Mouse (Mus musculus) embryo, embryonic 10 days (tissue): ENCODE data around the gene Snx30.

ENCODE experiments used
- DNase-seq: peaks from one replicate; pipeline ENCODE4 v3.0.0-alpha.2; 2015; ENCODE audit warnings: low spot score

Snx30 gene

GRCm38 (mm10) chr4:59824860-59825259, 19.2 kb downstream of the Snx30 start:
- DNase-seq, result no peak

DNA sequence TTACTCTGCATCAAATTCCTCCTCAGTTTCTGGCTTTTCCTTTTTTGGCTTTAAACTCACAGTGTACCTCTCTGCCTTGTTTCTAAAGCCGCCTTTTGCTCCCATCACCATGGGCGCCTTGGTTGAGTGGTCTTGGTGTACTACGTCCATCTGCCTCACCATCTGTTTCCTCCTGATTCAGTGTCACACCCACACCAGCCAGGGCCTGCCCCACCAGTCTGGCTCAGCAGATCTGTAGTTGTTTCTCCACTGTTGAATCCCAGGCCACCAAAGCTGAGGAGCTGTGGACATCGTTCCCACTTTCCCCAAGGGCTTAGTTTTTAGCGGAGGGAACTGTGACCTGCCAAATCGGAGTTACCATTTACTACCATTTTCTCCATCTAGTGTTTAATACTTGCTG, 20.0 kb downstream of the Snx30 start:
- DNase-seq, result no peak

DNA sequence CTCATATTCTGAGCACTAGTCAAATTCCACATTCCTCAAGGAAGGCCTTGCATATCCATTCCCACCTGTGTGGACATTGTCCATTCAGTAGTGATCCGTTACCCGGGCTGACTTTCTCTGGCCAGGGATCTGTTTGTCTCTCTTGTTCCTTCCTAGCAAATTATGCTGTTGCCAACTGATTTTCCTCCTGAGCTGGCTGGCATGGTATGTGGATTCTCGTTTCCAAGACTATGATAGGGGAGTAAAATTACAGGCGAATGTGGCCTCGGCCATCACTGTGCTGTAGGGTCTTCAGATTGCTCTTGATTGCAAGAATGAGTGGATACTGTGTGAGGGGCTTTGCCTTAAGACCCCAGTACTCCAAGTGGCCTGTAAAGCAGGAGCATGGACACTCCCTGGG, 20.7 kb downstream of the Snx30 start:
- no peak for DNase-seq

DNA sequence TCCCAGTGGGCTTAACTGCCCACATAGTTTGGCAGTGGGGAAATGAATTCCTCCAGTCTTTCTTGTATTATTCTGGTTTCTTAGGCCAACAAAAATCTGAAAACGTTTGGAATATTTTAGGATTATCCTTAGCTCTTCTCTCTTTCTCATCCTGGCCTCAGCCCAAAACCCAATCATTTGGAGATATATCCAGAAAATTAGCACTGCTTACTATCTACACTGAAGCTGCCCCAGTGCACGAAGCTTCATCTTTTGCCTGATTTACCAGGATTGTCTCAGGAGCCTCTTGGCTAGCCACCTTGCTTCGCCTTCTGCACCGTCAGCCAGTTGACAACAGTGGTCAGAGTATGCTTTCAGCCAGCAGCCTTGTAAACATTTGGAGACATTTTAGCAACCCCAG, 23.4 kb downstream of the Snx30 start:
- no peak for DNase-seq

DNA sequence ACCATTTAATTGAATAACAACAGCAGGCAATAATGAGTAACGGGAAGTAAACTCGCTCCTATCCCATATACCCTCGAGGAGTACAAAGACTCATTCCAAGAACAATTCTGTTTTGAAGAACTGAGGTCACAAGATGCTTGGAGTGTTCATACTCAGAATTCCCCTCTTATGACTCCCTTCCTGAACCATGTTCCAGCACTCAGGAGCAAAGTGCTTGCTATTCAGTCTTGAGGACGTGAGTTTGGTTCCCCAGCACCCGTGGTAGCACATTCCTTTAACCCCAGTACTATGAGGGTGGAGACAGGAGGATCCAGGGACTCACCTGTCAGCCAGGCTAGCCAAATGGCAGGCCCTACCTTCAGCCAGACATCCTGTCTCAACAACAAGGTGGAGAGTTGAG, 25.4 kb downstream of the Snx30 start:
- no peak for DNase-seq

- DNase-seq, result no peak
Observed at GRCm38 (mm10) chr4:59832810-59833209, 27.2 kb downstream of the Snx30 start.

- DNase-seq, result no peak
Observed at GRCm38 (mm10) chr4:59837659-59838058, 32.0 kb downstream of the Snx30 start.

- DNase-seq, result no peak
Observed at GRCm38 (mm10) chr4:59844460-59845244, 39.0 kb downstream of the Snx30 start.

DNA sequence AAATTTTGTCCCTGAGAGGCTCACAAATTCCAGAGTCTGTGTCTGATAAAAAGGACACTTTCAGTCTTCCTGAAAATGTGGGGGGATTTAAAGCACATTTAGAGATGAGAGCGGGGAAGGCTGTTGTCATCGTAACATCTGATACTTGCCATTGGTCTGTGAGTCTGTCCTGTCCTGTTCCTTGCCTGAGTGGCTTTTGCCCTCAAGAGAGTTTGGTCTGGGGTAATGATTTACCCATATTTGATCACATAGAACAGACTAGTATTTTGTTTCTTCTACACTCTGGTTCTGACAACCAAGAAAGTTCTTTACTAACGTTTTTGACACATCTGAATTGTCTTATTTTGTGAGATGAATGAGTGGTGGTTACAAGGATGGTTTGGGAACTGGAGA, 39.6 kb downstream of the Snx30 start:
- no peak for DNase-seq

- no peak for DNase-seq
Observed at GRCm38 (mm10) chr4:59847447-59847846, 41.8 kb downstream of the Snx30 start.

DNA sequence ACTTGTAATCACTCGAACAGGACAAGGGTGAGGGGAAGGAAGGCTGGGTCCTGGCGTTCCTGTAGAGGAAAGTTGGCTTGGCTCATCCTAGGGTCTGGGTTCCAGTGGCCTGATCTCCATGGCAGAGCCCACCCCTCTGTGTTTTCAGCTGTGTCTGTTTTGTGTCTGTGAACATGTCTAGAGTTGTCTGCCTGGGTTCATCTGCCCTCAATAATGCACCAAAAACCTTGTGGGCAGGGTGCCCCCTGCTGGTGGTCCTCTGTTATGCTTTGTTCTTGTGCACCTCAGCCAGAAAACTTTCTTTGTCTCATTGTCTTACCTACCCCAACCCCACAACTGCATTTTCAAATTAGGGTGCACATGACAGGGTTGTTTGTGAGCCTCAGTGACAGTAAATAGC, 44.5 kb downstream of the Snx30 start:
- peak; percentile 81 for DNase-seq

DNA sequence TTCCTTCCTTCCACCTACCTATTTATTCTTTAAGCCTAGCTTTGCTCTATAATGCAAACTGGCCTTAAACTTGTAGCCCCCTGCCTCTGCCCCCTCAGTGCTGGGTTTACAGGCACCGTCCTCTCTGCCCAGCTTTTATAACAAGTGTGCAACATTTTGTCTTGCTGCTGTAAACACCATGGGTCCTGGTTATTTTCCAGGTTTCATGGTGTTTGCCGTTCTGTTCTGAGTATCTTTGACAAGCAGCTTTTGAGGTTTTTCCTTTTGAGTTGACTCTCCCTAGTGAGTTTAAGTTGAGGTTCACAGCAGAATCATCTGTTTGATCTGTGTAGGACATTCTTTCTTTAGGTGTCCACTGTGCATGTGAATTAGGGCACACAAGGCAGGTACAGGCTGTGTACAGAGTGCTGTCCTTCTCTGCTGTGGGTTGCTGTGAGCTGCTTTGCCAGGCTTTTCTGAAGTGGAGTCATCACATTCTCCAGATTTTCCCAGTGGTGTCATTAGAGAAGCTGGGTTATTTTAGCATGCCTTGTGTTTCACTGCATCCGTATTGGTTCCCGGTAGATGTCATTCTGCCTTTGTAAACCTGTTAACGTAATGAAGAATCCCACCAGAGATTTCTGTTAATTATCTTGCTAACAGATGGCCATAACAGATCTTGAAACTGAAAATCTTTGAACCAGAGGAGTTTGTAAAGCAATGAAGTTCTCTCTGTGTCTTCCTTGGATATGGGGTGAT, 45.4 kb downstream of the Snx30 start:
- DNase-seq, result no peak

- no peak for DNase-seq
Observed at GRCm38 (mm10) chr4:59853155-59853554, 47.5 kb downstream of the Snx30 start.

DNA sequence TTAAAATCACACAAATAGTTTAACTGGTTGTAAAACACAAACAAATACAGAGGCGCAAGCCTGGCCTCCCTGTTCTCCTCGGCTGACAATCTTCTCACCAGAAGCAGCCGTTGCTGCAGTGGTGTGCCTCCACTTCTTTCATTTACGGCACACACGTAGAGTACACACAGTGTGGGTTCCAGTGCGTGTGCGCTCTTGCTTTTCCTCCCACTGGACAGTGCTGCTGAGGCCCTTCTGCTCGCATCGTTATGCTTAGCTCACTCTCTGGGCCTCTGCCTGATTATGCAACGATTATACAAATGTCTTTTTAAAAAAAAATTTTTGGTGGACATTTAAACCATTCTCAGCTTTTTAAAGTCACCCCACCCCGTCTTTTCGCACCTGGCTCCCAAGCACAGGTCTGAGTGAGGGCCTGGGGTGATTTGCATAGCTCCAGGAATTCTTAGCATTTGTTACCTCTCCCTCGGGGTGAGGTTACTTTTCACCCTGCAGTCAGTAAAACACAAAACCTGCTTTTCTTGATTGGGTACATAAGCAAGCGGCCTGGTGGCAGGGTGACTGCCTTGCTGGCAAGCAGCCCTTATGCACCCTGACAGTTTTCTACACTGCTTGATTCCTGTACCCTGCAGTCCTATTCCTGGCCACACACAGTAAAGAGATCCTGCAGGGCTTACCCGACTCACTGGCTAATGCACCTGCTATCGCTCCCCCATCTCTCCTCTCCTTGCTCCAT, 54.2 kb downstream of the Snx30 start:
- peak; percentile 19 for DNase-seq

DNA sequence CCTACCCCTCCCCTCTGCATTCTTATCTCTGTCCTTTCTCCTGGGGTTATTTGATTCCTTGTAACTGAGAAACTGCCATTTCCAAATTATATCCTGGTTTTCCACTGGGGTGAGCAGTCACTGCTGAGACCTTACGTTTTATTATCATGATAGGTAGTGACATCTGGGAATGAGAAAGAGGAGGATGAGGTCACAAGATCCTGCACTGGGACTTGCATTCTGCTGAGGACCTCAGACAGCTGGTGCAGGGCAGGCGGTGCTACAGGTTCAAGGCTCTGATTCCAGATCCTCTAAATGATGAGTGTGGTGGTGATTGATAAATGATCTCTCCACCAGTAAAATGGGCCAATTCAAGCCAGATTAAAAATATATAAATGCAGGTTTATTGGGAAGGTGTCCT, 54.8 kb downstream of the Snx30 start:
- no peak for DNase-seq

DNA sequence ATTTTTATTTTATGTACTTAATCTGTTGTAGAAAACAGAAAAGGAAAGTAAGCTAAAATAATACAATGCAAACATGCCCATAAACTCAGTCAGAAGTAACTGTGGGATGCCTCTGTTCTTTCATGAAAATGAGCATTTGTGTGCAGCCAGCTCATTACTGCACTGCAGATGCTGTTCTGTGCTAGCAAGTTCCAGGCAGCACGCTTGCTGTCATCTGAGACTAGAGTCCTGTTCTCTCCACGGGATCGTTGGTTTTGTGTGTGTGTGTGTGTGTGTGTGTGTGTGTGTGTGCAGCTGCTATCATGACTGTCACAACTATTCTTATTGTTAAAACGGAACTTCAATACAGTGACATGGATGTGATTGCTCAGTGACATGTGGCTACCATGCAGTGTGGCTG, 56.2 kb downstream of the Snx30 start:
- DNase-seq, result no peak

GRCm38 (mm10) chr4:59862335-59862734, 56.7 kb downstream of the Snx30 start:
- DNase-seq, result no peak

- DNase-seq, result no peak
Observed at GRCm38 (mm10) chr4:59863869-59864268, 58.2 kb downstream of the Snx30 start.

- DNase-seq, result no peak
Observed at GRCm38 (mm10) chr4:59868086-59868485, 62.4 kb downstream of the Snx30 start.

DNA sequence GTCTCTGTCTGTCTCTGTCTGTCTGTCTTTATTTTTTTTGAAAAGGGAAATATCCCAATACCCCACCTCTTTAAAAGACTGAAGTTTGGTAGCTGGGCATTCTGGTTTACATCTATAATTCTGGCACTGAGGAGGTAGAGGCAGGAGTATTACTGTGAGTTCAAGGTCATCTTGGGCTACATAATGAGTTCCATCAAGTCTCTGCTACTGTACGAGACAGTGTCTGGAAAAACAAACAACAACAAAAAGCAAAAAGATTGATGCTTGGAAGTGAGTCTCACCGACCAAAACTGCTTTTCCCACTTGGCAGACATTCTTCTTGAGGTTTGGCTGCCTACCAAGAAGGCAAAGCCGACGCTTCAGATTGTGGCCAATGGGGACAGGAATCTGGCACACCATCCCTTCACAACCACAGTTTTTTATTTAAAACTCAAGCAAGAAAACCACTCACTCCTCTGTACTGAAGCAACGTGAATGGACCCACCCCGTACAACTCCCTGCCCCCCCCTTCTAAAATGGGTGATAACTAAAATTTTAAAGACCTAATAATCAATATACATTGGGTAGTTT, 63.9 kb downstream of the Snx30 start:
- no peak for DNase-seq

DNA sequence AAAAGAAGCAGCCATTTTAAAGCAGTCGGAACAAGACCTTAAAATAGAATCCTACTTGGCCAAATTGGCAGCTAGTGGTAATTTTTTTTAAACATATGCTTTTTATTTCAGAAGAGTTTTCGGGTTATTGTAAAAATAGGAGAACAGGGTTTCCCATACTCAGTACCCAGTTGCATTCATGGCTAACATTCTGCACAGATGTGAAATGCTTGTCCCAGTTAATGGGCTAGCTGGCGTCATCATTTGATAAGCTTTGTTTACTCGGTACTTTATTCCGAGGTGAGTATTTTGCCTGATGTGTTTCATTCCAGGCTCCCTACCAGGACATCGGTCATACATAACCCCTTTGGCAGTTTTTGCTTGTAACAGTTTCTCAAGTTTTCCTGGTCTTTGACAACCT, 64.8 kb downstream of the Snx30 start:
- DNase-seq, result no peak

GRCm38 (mm10) chr4:59870859-59871591, 65.4 kb downstream of the Snx30 start:
- DNase-seq, result peak; percentile 80
